Mouse (Mus musculus) thymus, postnatal 4 days (tissue): ENCODE data around the gene Slc25a12.

Experiments
- DNase-seq: peaks from one replicate; pipeline ENCODE4 v3.0.0; 2021

Slc25a12 gene

GRCm38 (mm10) chr2:71245416-71245815 is 122.1 kb downstream of the Slc25a12 start:
- no peak for DNase-seq

DNA sequence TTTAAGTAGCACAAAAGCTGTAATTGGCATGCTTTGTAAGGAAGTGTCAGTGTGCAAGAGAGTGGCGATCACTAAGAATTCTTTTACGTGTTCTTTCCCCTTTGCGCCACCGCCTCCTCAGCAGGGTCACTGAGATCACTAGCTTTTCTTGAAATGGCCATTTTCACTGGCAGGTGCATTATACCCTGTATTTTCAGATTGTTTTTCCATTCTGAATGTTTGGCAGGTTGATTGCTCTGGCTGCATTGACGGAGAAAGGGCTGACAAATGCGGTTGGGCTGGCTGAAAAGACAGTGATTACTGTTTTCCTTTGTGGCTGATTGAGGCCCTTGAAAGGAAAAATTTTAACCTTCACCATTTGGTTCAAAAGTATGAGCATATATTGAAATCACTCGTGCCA is 122.7 kb downstream of the Slc25a12 start:
- DNase-seq, result no peak

- no peak for DNase-seq
Observed at GRCm38 (mm10) chr2:71243058-71243672, 124.4 kb downstream of the Slc25a12 start.

DNA sequence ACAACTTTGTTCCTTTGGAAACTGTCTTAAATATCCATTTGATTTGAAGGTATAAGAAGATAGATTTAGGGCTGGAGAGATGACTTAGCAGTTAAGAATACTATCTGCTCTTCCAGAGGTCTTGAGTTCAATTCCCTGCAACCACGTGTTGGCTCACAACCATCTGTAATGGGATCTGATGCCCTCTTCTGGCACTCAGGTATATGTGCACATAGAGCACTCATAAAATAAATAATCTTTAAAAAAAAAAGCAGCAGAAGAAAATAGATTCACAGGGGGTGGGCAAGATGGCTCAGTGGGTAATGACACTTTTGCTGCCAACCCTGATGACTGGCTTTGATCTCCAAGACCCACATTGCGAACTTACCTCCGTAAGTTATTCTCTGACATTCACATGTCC is 125.4 kb downstream of the Slc25a12 start:
- no peak for DNase-seq

DNA sequence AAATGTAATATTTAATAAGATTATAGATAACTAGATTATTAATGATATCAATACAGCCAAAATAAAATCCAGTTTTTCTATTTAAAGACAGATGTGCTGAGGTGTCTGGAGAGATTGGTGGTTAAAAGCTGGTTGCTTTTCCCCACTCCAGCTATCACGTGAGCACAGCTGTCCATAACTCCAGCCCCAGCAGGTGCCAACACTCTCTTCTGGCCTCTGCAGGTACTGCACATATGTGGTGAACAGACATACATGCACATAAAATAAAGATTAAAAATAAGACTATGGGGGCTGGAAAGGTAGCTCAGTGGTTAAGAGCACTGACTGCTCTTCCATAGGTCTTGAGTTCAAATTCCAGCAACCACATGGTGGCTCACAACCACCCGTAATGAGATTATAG is 126.0 kb downstream of the Slc25a12 start:
- no peak for DNase-seq

- no peak for DNase-seq
Observed at GRCm38 (mm10) chr2:71236009-71236408, 131.5 kb downstream of the Slc25a12 start.

- DNase-seq, result no peak
Observed at GRCm38 (mm10) chr2:71235420-71235819, 132.1 kb downstream of the Slc25a12 start.

DNA sequence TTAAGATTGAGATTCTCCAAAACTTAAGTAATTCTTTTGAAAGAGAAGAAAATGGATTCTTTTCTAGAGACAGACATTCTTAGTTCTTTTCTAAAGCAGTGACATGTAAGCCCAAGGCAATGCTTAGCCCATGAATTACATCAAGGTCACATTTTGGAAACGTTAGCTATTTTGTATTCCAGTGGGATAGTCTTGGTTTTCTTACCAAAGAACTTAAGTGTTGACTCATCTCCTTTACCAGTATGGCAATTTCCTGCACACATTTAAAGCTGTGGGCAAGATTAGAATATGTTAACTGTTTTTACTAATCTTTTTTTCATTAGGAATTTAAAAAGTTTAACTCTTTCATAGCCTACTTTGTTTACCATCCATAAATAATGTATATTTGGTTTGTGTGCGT is 134.6 kb downstream of the Slc25a12 start:
- DNase-seq, result no peak

- DNase-seq, result no peak
Observed at GRCm38 (mm10) chr2:71231951-71232350, 135.6 kb downstream of the Slc25a12 start.

DNA sequence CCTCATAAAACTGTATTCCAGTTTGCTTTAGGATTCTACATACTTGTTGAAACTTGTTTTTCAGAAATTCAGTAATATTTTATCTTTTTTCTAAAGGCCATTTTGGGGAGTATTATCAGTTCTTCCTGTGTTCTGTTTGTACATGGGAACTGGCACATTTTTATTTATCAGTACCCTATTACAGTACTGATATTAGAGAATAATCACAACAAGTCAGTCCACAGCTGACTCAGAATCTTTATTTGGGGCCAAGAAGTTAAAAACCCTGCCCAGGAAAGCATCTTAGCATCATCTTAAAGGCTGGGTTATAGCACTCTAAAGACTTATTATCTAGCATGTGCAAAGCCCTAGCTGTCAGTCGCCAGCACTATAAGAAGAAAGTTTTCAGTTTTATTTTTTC is 137.9 kb downstream of the Slc25a12 start:
- DNase-seq, result no peak

GRCm38 (mm10) chr2:71227398-71227797 is 140.2 kb downstream of the Slc25a12 start:
- no peak for DNase-seq
